Mouse (Mus musculus): Measurements from ENCODE around the gene Bach2. TPM values are rescaled to one million over a fixed set of nuclear protein-coding genes. Genes with fewer than 3 reads are reported as not detected.

Bach2 gene
- polyA plus RNA-seq, 1 experiment: 14.1 TPM

- Histone ChIP-seq H3K4me3 (ENCODE audit: extremely low read depth, insufficient read depth, insufficient read length) (no peak overlapping the region), H3K27me3 (ENCODE audit: control insufficient read depth, insufficient read depth, low read length) (no peaks in the 10 kb centered on the region), H3K4me1 (ENCODE audit: control insufficient read depth, insufficient read depth, insufficient read length) (no peaks in the 10 kb centered on the region), H3K27ac (ENCODE audit: insufficient read depth, low read length) (no peak overlapping the region), H3K36me3 (ENCODE audit: control insufficient read depth, insufficient read depth, low read length) (no peaks in the 10 kb centered on the region)
- DNase-seq (ENCODE audit: low read depth in 1 of 2, low spot score in 2 of 2): no peak
- 94% methylated on average over 7 of the region's 7 CpGs for WGBS
- TF ChIP-seq POLR2A (IDR thresholded peaks at IDR 0.05; ENCODE audit: low read depth, low read length) (no peak), CTCF (IDR thresholded peaks at IDR 0.05; ENCODE audit: extremely low read depth, insufficient read depth, insufficient read length, insufficient replicate concordance) (no peak)
These were observed 297.0 kb downstream of the Bach2 start for GRCm38 (mm10) chr4:32535626-32536025.

- H3K27ac ChIP-seq (ENCODE audit: insufficient read depth, low read length): no peak overlapping the region
- H3K4me1 ChIP-seq (ENCODE audit: control insufficient read depth, insufficient read depth, insufficient read length): no peaks in the 10 kb centered on the region
- H3K4me3 ChIP-seq (ENCODE audit: extremely low read depth, insufficient read depth, insufficient read length): no peak overlapping the region
- 72% methylated on average over 8 of the region's 8 CpGs for WGBS
- DNase-seq (ENCODE audit: low read depth in 1 of 2, low spot score in 2 of 2): no peak
- no peak for TF ChIP-seq CTCF (IDR thresholded peaks at IDR 0.05; ENCODE audit: extremely low read depth, insufficient read depth, insufficient read length, insufficient replicate concordance)
- no peak for TF ChIP-seq POLR2A (IDR thresholded peaks at IDR 0.05; ENCODE audit: low read depth, low read length)
- no peaks in the 10 kb centered on the region for H3K27me3 ChIP-seq (ENCODE audit: control insufficient read depth, insufficient read depth, low read length)
- H3K36me3 ChIP-seq (ENCODE audit: control insufficient read depth, insufficient read depth, low read length): no peaks in the 10 kb centered on the region; the same call in 1 of the 2 replicates
These were observed 298.4 kb downstream of the Bach2 start for GRCm38 (mm10) chr4:32536870-32537508.

GRCm38 (mm10) chr4:32538088-32538487 lies 299.5 kb downstream of the Bach2 start:
- DNase-seq (ENCODE audit: low read depth in 1 of 2, low spot score in 2 of 2): no peak
- H3K27ac ChIP-seq (ENCODE audit: insufficient read depth, low read length): no peak overlapping the region
- H3K36me3 ChIP-seq (ENCODE audit: control insufficient read depth, insufficient read depth, low read length): no peaks in the 10 kb centered on the region; the same call in 1 of the 2 replicates
- TF ChIP-seq CTCF (IDR thresholded peaks at IDR 0.05; ENCODE audit: extremely low read depth, insufficient read depth, insufficient read length, insufficient replicate concordance) (no peak), POLR2A (IDR thresholded peaks at IDR 0.05; ENCODE audit: low read depth, low read length) (no peak)
- no peak overlapping the region for H3K4me3 ChIP-seq (ENCODE audit: extremely low read depth, insufficient read depth, insufficient read length)
- no peaks in the 10 kb centered on the region for H3K27me3 ChIP-seq (ENCODE audit: control insufficient read depth, insufficient read depth, low read length)
- WGBS: 50% methylated on average over 5 of the region's 5 CpGs
- no peaks in the 10 kb centered on the region for H3K4me1 ChIP-seq (ENCODE audit: control insufficient read depth, insufficient read depth, insufficient read length)

- no peaks in the 10 kb centered on the region for H3K27me3 ChIP-seq (ENCODE audit: control insufficient read depth, insufficient read depth, low read length)
- no peaks in the 10 kb centered on the region for H3K4me1 ChIP-seq (ENCODE audit: control insufficient read depth, insufficient read depth, insufficient read length)
- no peaks in the 10 kb centered on the region; the same call in 1 of the 2 replicates for H3K36me3 ChIP-seq (ENCODE audit: control insufficient read depth, insufficient read depth, low read length)
- WGBS: 91% methylated on average over 4 of the region's 4 CpGs
- TF ChIP-seq POLR2A (IDR thresholded peaks at IDR 0.05; ENCODE audit: low read depth, low read length): no peak
- H3K27ac ChIP-seq (ENCODE audit: insufficient read depth, low read length): no peak overlapping the region
- no peak overlapping the region for H3K4me3 ChIP-seq (ENCODE audit: extremely low read depth, insufficient read depth, insufficient read length)
- DNase-seq (ENCODE audit: low read depth in 1 of 2, low spot score in 2 of 2): no peak
These were observed 299.9 kb downstream of the Bach2 start for GRCm38 (mm10) chr4:32538488-32538887.

GRCm38 (mm10) chr4:32538987-32539386 lies 300.4 kb downstream of the Bach2 start:
- Histone ChIP-seq H3K4me1 (ENCODE audit: control insufficient read depth, insufficient read depth, insufficient read length) (no peaks in the 10 kb centered on the region), H3K27ac (ENCODE audit: insufficient read depth, low read length) (no peak overlapping the region), H3K4me3 (ENCODE audit: extremely low read depth, insufficient read depth, insufficient read length) (no peak overlapping the region), H3K27me3 (ENCODE audit: control insufficient read depth, insufficient read depth, low read length) (no peaks in the 10 kb centered on the region), H3K36me3 (ENCODE audit: control insufficient read depth, insufficient read depth, low read length) (no peaks in the 10 kb centered on the region; the same call in 1 of the 2 replicates)
- 84% methylated on average over 11 of the region's 11 CpGs for WGBS
- TF ChIP-seq POLR2A (IDR thresholded peaks at IDR 0.05; ENCODE audit: low read depth, low read length): no peak
- TF ChIP-seq CTCF (IDR thresholded peaks at IDR 0.05; ENCODE audit: extremely low read depth, insufficient read depth, insufficient read length, insufficient replicate concordance): no peak
- no peak for DNase-seq (ENCODE audit: low read depth in 1 of 2, low spot score in 2 of 2)

- 66% methylated on average over 14 of the region's 14 CpGs for WGBS
- DNase-seq (ENCODE audit: low read depth in 1 of 2, low spot score in 2 of 2): no peak
- Histone ChIP-seq H3K27me3 (ENCODE audit: control insufficient read depth, insufficient read depth, low read length) (no peaks in the 10 kb centered on the region), H3K4me3 (ENCODE audit: extremely low read depth, insufficient read depth, insufficient read length) (no peak overlapping the region), H3K4me1 (ENCODE audit: control insufficient read depth, insufficient read depth, insufficient read length) (peaks cover 6% of the 10 kb centered on the region; the same call in 1 of the 2 replicates), H3K36me3 (ENCODE audit: control insufficient read depth, insufficient read depth, low read length) (no peaks in the 10 kb centered on the region; the same call in 1 of the 2 replicates), H3K27ac (ENCODE audit: insufficient read depth, low read length) (no peak overlapping the region)
- TF ChIP-seq POLR2A (IDR thresholded peaks at IDR 0.05; ENCODE audit: low read depth, low read length) (no peak), CTCF (IDR thresholded peaks at IDR 0.05; ENCODE audit: extremely low read depth, insufficient read depth, insufficient read length, insufficient replicate concordance) (no peak)
These were observed 306.4 kb downstream of the Bach2 start for GRCm38 (mm10) chr4:32544821-32545545.

GRCm38 (mm10) chr4:32545548-32545947 lies 306.9 kb downstream of the Bach2 start:
- Histone ChIP-seq H3K4me3 (ENCODE audit: extremely low read depth, insufficient read depth, insufficient read length) (no peak overlapping the region), H3K36me3 (ENCODE audit: control insufficient read depth, insufficient read depth, low read length) (no peaks in the 10 kb centered on the region; the same call in 1 of the 2 replicates), H3K4me1 (ENCODE audit: control insufficient read depth, insufficient read depth, insufficient read length) (peaks cover 6% of the 10 kb centered on the region; the same call in 1 of the 2 replicates), H3K27me3 (ENCODE audit: control insufficient read depth, insufficient read depth, low read length) (no peaks in the 10 kb centered on the region), H3K27ac (ENCODE audit: insufficient read depth, low read length) (no peak overlapping the region)
- 41% methylated on average over 4 of the region's 4 CpGs for WGBS
- TF ChIP-seq POLR2A (IDR thresholded peaks at IDR 0.05; ENCODE audit: low read depth, low read length) (no peak), CTCF (IDR thresholded peaks at IDR 0.05; ENCODE audit: extremely low read depth, insufficient read depth, insufficient read length, insufficient replicate concordance) (no peak)
- no peak for DNase-seq (ENCODE audit: low read depth in 1 of 2, low spot score in 2 of 2)

All from spleen, adult 2 months (tissue).